8 mouse cellular contexts compared by ENCODE assay signal in the genomic region with DNA sequence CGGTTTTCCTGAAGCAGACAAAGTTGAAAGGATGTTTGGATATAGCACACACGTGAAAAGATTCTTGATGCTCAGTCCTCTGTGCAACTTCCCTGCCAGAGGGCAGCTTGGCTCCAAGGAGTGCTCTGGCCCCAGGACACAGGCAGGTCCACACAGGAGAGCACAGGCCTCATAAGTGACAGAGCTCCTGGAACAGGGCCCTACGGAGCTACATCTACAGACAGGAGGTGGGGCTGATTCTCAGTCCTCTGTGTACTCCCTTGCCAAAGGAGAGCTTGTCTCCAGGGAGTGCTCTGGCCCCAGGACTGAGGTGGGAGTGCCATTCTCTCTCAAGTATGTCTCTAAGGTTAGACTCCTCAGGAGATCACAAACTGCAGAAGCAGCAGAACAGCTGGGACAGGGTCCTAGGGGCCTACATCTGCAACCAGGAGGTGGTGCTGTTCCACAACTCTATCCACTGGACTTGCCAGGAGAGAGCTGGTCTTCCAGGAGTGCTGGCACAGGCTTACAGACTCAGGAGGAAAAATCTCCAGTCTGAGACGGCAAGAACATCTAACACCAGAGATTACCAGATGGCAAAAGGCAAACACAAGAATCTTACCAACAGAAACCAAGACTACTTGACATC.
DNase-seq lines count a peak whose midpoint lies in the region; ATAC-seq lines count a peak whose summit lies in the region.
"Had no signal": no experiment of that assay in that cellular context is flagged by ENCODE, and none has a peak within 500 bp of the region (broad histone marks: within the 10 kb centered on the region; RNA-seq: fewer than 3 reads in every experiment).

No protein-coding gene starts in this region.

- H3K4me1 ChIP-seq in liver, embryonic 12.5 days = no peaks in the 10 kb centered on the region
- H3K4me1 ChIP-seq in embryonic facial prominence, embryonic 12.5 days = no peaks in the 10 kb centered on the region
- no peaks in the 10 kb centered on the region for H3K4me1 ChIP-seq in limb, embryonic 11.5 days (ENCODE audit: control insufficient read depth, insufficient read depth, low read length)
- H3K4me1 ChIP-seq: lung, embryonic 15.5 days had no signal

- WGBS in liver, embryonic 12.5 days (ENCODE audit: insufficient replicate concordance) = 47% methylated on average over 4 of the region's 4 CpGs
- 57% methylated on average over 4 of the region's 4 CpGs for WGBS in embryonic facial prominence, embryonic 12.5 days
- WGBS in limb, embryonic 11.5 days = 58% methylated on average over 4 of the region's 4 CpGs

- DNase-seq in liver = peak; percentile 7
- DNase-seq in brain, adult 2 months (ENCODE audit: low read depth, low spot score) = peak; percentile 70
- DNase-seq in limb, embryonic 11.5 days (ENCODE audit: low spot score) = peak; percentile 57
- DNase-seq in ovary, postnatal 14 days (ENCODE audit: low spot score) = peak; percentile 2
- DNase-seq in gastrocnemius, postnatal 14 days = no peak

- no peak overlapping the region for H3K4me2 ChIP-seq in liver, embryonic 12.5 days
- H3K4me2 ChIP-seq in embryonic facial prominence, embryonic 12.5 days (replicated peaks) = no peak overlapping the region
- no peak overlapping the region for H3K4me2 ChIP-seq in limb, embryonic 11.5 days (ENCODE audit: low read depth, severe bottlenecking)
- H3K4me2 ChIP-seq: lung, embryonic 15.5 days had no signal

- no peaks in the 10 kb centered on the region for H3K27me3 ChIP-seq in liver, embryonic 12.5 days (replicated peaks)
- H3K27me3 ChIP-seq in embryonic facial prominence, embryonic 12.5 days = no peaks in the 10 kb centered on the region
- no peaks in the 10 kb centered on the region for H3K27me3 ChIP-seq in limb, embryonic 11.5 days (ENCODE audit: control insufficient read depth, insufficient read depth, low read length)
- H3K27me3 ChIP-seq: lung, embryonic 15.5 days had no signal

- no peak for ATAC-seq in liver, embryonic 12.5 days
- 0 out of 2 replicates have a peak, but pooled peaks have one; percentile 41 for ATAC-seq in embryonic facial prominence, embryonic 12.5 days (ENCODE audit: insufficient number of reproducible peaks, insufficient read depth, low FRiP score, low TSS enrichment)
- ATAC-seq in limb, embryonic 11.5 days (ENCODE audit: insufficient number of reproducible peaks, low FRiP score, low TSS enrichment, low read depth) = 0 out of 2 replicates have a peak, but pooled peaks have one; percentile 65

- intact Hi-C loops in gastrocnemius, postnatal 14 days (cut with DNase I; ENCODE audit: low total_unique reads) = no loop called here

- no peaks in the 10 kb centered on the region for H3K9me3 ChIP-seq in liver, embryonic 12.5 days (replicated peaks)
- no peaks in the 10 kb centered on the region for H3K9me3 ChIP-seq in embryonic facial prominence, embryonic 12.5 days
- H3K9me3 ChIP-seq in limb, embryonic 11.5 days (ENCODE audit: control insufficient read depth, low read length) = no peaks in the 10 kb centered on the region
- H3K9me3 ChIP-seq: lung, embryonic 15.5 days had no signal

- H3K36me3 ChIP-seq in liver, embryonic 12.5 days = no peaks in the 10 kb centered on the region
- no peaks in the 10 kb centered on the region for H3K36me3 ChIP-seq in embryonic facial prominence, embryonic 12.5 days
- no peaks in the 10 kb centered on the region for H3K36me3 ChIP-seq in limb, embryonic 11.5 days (ENCODE audit: control insufficient read depth, insufficient read depth, low read length)
- H3K36me3 ChIP-seq: lung, embryonic 15.5 days had no signal

- H3K9ac ChIP-seq in liver, embryonic 12.5 days = no peak overlapping the region
- H3K9ac ChIP-seq in embryonic facial prominence, embryonic 12.5 days = no peak overlapping the region
- H3K9ac ChIP-seq in limb, embryonic 11.5 days (ENCODE audit: low read length) = no peak overlapping the region
- H3K9ac ChIP-seq: lung, embryonic 15.5 days had no signal

- H3K4me3 ChIP-seq in liver, embryonic 12.5 days = no peak overlapping the region
- no peak overlapping the region for H3K4me3 ChIP-seq in embryonic facial prominence, embryonic 12.5 days
- no peak overlapping the region for H3K4me3 ChIP-seq in limb, embryonic 11.5 days (ENCODE audit: low read depth, low read length)
- H3K4me3 ChIP-seq: lung, embryonic 15.5 days had no signal

- no peak overlapping the region for H3K27ac ChIP-seq in liver, embryonic 12.5 days
- no peak overlapping the region for H3K27ac ChIP-seq in embryonic facial prominence, embryonic 12.5 days
- H3K27ac ChIP-seq in limb, embryonic 11.5 days (replicated peaks; ENCODE audit: low read depth, low read length) = no peak overlapping the region
- H3K27ac ChIP-seq: lung, embryonic 15.5 days had no signal
